Mouse (Mus musculus): ENCODE data around the gene Hmx1. TPM values are rescaled to one million over a fixed set of nuclear protein-coding genes. Genes with fewer than 3 reads are reported as not detected.

Gene Hmx1
- total and polyA plus RNA-seq, 3 experiments = not detected

DNA sequence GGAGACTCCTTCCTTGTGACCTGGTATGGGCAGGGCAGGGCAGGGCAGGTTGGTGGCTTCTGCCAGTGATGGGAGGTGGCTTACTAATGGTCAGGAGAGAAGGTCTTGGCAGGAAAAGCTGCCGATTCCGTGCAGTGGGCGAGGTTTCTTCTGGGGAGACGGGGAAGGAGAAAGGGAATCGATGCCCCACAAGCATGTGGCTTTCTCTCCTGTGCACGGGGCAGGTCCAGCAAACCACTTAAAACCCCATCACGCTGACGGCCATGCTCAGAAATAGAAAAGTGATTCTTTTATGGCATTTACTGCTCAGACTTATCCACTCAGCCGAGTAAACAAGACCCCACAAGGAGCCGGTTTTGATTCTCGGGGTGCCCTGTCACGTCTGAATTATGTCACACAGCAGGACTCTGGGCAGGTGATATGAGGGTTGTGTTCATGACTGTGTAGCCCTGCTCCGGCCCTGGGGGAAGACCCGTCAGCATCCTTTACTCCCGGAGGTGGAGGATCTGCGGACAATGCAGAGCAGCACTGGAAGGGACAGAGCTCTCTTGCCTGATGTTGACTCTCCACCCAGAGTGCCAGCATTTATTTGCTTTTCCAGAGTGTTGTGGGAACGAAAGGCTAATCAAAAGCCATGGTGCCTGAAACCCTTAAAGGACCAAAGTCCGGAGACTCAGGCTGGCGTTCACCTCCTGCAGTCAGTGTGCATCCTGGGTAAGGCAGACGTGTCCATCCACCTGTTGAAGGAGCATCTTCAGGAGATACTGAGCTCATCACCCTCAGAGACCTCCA lies 22.5 kb upstream of the Hmx1 start (continued):
- TF ChIP-seq ELF1 (IDR thresholded peaks at IDR 0.05; ENCODE audit: low read depth, low read length) (no peak), TCF12 (IDR thresholded peaks at IDR 0.05; ENCODE audit: low read depth, low read length) (no peak), POLR2AphosphoS5 (IDR thresholded peaks at IDR 0.05; ENCODE audit: borderline replicate concordance, low read depth, low read length) (no peak), TAL1 (IDR thresholded peaks at IDR 0.05; ENCODE audit: low read length) (no peak)

DNA sequence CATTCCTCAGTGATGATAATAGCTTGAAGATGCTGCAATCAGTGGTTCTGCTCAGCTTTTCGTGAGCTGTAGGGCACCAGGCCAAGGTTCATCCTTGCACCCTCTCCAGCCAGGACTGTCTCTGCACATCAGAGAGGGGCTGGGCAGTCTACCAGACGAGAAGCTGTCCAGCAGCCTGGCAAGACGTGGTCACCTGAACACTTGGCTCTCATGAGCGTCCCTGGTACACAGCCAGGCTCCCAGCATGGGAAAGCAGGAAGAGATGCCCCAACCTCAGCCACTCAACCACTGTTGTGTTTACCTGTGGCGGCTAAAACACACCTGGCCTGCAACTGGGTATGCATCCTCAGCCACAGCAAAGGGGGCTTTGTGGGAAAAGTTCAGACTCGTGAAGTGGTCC lies 20.0 kb upstream of the Hmx1 start:
- H3K9ac ChIP-seq (ENCODE audit: control insufficient read depth, low read depth, low read length, poor library complexity, severe bottlenecking) = no peak overlapping the region
- no peaks in the 10 kb centered on the region for H3K36me3 ChIP-seq (ENCODE audit: control insufficient read depth in 1 of 2, insufficient read depth in 2 of 2, low read length in 2 of 2)
- no peaks in the 10 kb centered on the region for H3K4me1 ChIP-seq (ENCODE audit: control insufficient read depth in 1 of 2, insufficient read depth in 2 of 2, low read length in 2 of 2)
- H3K79me2 ChIP-seq (ENCODE audit: control insufficient read depth, insufficient read depth, low read length, poor library complexity) = no peaks in the 10 kb centered on the region
- H3K4me3 ChIP-seq (ENCODE audit: control insufficient read depth in 1 of 2, insufficient read depth in 1 of 2, low read depth in 2 of 2, low read length in 2 of 2) = no peak overlapping the region
- H3K27ac ChIP-seq (ENCODE audit: control insufficient read depth, low read depth, low read length) = no peak overlapping the region
- no peaks in the 10 kb centered on the region for H3K27me3 ChIP-seq (ENCODE audit: control insufficient read depth in 1 of 2, insufficient read depth in 2 of 2, low read length in 2 of 2)
- no peak for DNase-seq (ENCODE audit: low read depth, low spot score)
- no peak for TF ChIP-seq MAZ (IDR thresholded peaks at IDR 0.05; ENCODE audit: low read depth, low read length)
- no peak for TF ChIP-seq MXI1 (IDR thresholded peaks at IDR 0.05; ENCODE audit: low read depth, low read length)
- no peak for TF ChIP-seq TCF12 (IDR thresholded peaks at IDR 0.05; ENCODE audit: low read depth, low read length)
- no peak for TF ChIP-seq USF2 (IDR thresholded peaks at IDR 0.05; ENCODE audit: borderline replicate concordance in 1 of 2, insufficient read depth in 1 of 2, low read depth in 1 of 2, low read length in 2 of 2)
- no peak for TF ChIP-seq POLR2A (IDR thresholded peaks at IDR 0.05; ENCODE audit: control insufficient read depth in 1 of 2, insufficient read depth in 1 of 2, low read depth in 1 of 2, low read length in 2 of 2, poor library complexity in 1 of 2)
- TF ChIP-seq CTCF (IDR thresholded peaks at IDR 0.05 in 2 of 3, conservative IDR thresholded peaks at IDR 0.05 in 1 of 3; ENCODE audit: control insufficient read depth in 1 of 3, insufficient read depth in 1 of 3, low read depth in 2 of 3, low read length in 3 of 3, poor library complexity in 1 of 3, severe bottlenecking in 1 of 3) = no peak
- TF ChIP-seq ZKSCAN1 (IDR thresholded peaks at IDR 0.05; ENCODE audit: low read depth, low read length) = no peak
- no peak for TF ChIP-seq NRF1 (IDR thresholded peaks at IDR 0.05; ENCODE audit: insufficient read depth, low read depth, low read length, poor library complexity, severe bottlenecking)
- TF ChIP-seq MYC (IDR thresholded peaks at IDR 0.05; ENCODE audit: low read depth, low read length) = no peak
- no peak for TF ChIP-seq JUND (IDR thresholded peaks at IDR 0.05; ENCODE audit: low read depth, low read length)
- no peak for TF ChIP-seq ZMIZ1 (IDR thresholded peaks at IDR 0.05; ENCODE audit: low read depth, low read length)
- no peak for TF ChIP-seq ZC3H11A (IDR thresholded peaks at IDR 0.05; ENCODE audit: low read depth, low read length)
- TF ChIP-seq UBTF (IDR thresholded peaks at IDR 0.05; ENCODE audit: borderline replicate concordance, insufficient read depth, low read depth, low read length) = no peak
- no peak for TF ChIP-seq CHD2 (IDR thresholded peaks at IDR 0.05; ENCODE audit: low read length)
- TF ChIP-seq USF1 (IDR thresholded peaks at IDR 0.05; ENCODE audit: low read depth, low read length) = no peak
- TF ChIP-seq MEF2A (IDR thresholded peaks at IDR 0.05; ENCODE audit: extremely low read depth, insufficient replicate concordance, low read depth, low read length, poor library complexity, severe bottlenecking) = no peak
- TF ChIP-seq GABPA (IDR thresholded peaks at IDR 0.05; ENCODE audit: low read depth, low read length) = no peak
- TF ChIP-seq TAL1 (IDR thresholded peaks at IDR 0.05; ENCODE audit: low read length) = no peak
- no peak for TF ChIP-seq NELFE (IDR thresholded peaks at IDR 0.05; ENCODE audit: low read depth, low read length)
- TF ChIP-seq GATA1 (IDR thresholded peaks at IDR 0.05; ENCODE audit: low read depth, low read length) = no peak
- no peaks in the 10 kb centered on the region for H3K9me3 ChIP-seq (replicated peaks; ENCODE audit: insufficient read depth, low read length)

All from MEL (cell line).